Mouse (Mus musculus): ENCODE data around the gene Oaz3.

The Oaz3 gene

GRCm38 (mm10) chr3:94383476-94383875, 60.2 kb downstream of the Oaz3 start:
- no peak for DNase-seq

Data from heart, adult 11 months (tissue).